Mouse (Mus musculus) intestine, postnatal 0 days (tissue): ENCODE measurements around the gene Col16a1. TPM values are rescaled to one million over a fixed set of nuclear protein-coding genes. Genes with fewer than 3 reads are reported as not detected.

Source experiments
- ATAC-seq: fragments of 200-750 bp; cut with Nextera tagmentation; 2 replicates; pipeline ENCODE4 v1.8.0; 2017; ENCODE audit warnings: mild to moderate bottlenecking, moderate TSS enrichment, moderate library complexity
- H3K27ac ChIP-seq: fragments of 300-500 bp; sonication (generic); 2 replicates; pipeline ENCODE4 v1.5.1; 2014; ENCODE audit warnings: mild to moderate bottlenecking, low read depth, low read length, moderate library complexity
- H3K27me3 ChIP-seq: fragments of 300-500 bp; sonication (generic); replicated peaks from 2 replicates; pipeline ENCODE4 v1.6.1; 2014; ENCODE audit warnings: low read length, mixed read lengths; ENCODE audit not compliant: control insufficient read depth, insufficient read depth
- H3K36me3 ChIP-seq: fragments of 300-500 bp; sonication (generic); 2 replicates; pipeline ENCODE4 v1.6.1; 2014; ENCODE audit warnings: mild to moderate bottlenecking, moderate library complexity; ENCODE audit not compliant: control insufficient read depth, insufficient read depth
- H3K4me1 ChIP-seq: fragments of 300-500 bp; sonication (generic); replicated peaks from 2 replicates; pipeline ENCODE4 v1.6.1; 2014; ENCODE audit warnings: antibody characterized with exemption, low read length, mixed read lengths; ENCODE audit not compliant: control insufficient read depth, insufficient read depth
- H3K4me2 ChIP-seq: fragments of 300-500 bp; sonication (generic); replicated peaks from 2 replicates; pipeline ENCODE4 v1.6.1; 2014; ENCODE audit warnings: low read depth, mild to moderate bottlenecking, moderate library complexity
- H3K4me3 ChIP-seq: fragments of 300-500 bp; sonication (generic); 2 replicates; pipeline ENCODE4 v1.5.1; 2014; ENCODE audit warnings: low read depth, low read length
- H3K9ac ChIP-seq: fragments of 300-500 bp; sonication (generic); 2 replicates; pipeline ENCODE4 v1.6.1; 2014; ENCODE audit warnings: mild to moderate bottlenecking, low read depth, low read length
- H3K9me3 ChIP-seq: fragments of 300-500 bp; sonication (generic); 2 replicates; pipeline ENCODE4 v1.6.1; 2016; ENCODE audit warnings: mixed run types; ENCODE audit not compliant: control insufficient read depth
- CTCF ChIP-seq: sonication (generic); IDR thresholded peaks from 2 replicates; pipeline ENCODE4 v1.5.1; 2016; ENCODE audit warnings: low read depth, mild to moderate bottlenecking, control low read depth, antibody characterized with exemption, moderate library complexity
- WGBS: fragments of 180-500 bp; shearing (Covaris S2); extraction: QIAGEN DNeasy Blood & Tissue Kit; methylation state at CpG from one replicate; pipeline ENCODE4 v1.1.7; 2014; 5-methylcytosine and 5-hydroxymethylcytosine counted together
- polyA plus RNA-seq: library from polyadenylated mRNA; unstranded; fragments of >200 nt; fragmentation: Nextera tagmentation; extraction: Ambion mirVana; gene quantifications from 2 replicates; pipeline ENCODE4 v1.2.1, GENCODE M21; 2015

Gene Col16a1
- polyA plus RNA-seq, 1 experiment from 2014 or later = 25.6 TPM

- Histone ChIP-seq H3K9me3 (no peaks in the 10 kb centered on the region), H3K4me1 (peaks cover 13% of the 10 kb centered on the region), H3K27ac (peak overlapping the region; percentile 78), H3K4me3 (no peak overlapping the region), H3K4me2 (no peak overlapping the region), H3K36me3 (no peaks in the 10 kb centered on the region), H3K27me3 (no peaks in the 10 kb centered on the region), H3K9ac (no peak overlapping the region)
- 85% methylated on average over 12 of the region's 12 CpGs for WGBS
- ATAC-seq = no peak
- TF ChIP-seq CTCF = peak; percentile 55
These were observed 56.0 kb downstream of the Col16a1 start for GRCm38 (mm10) chr4:130103632-130104031.

- H3K27ac ChIP-seq = peak overlapping the region; percentile 78
- peaks cover 17% of the 10 kb centered on the region for H3K4me1 ChIP-seq
- H3K4me3 ChIP-seq = no peak overlapping the region
- ATAC-seq = peak; percentile 77
- no peaks in the 10 kb centered on the region for H3K36me3 ChIP-seq
- peak overlapping the region; percentile 17; the same call in 1 of the 2 replicates for H3K4me2 ChIP-seq
- no peaks in the 10 kb centered on the region for H3K9me3 ChIP-seq
- WGBS = 25% methylated on average over 4 of the region's 4 CpGs
- no peak overlapping the region for H3K9ac ChIP-seq
- H3K27me3 ChIP-seq = no peaks in the 10 kb centered on the region
- no peak for TF ChIP-seq CTCF
These were observed 56.9 kb downstream of the Col16a1 start for GRCm38 (mm10) chr4:130104584-130104983.

GRCm38 (mm10) chr4:130107065-130107443 lies 59.4 kb downstream of the Col16a1 start:
- peaks cover 16% of the 10 kb centered on the region for H3K4me1 ChIP-seq
- TF ChIP-seq CTCF = no peak
- H3K9ac ChIP-seq = peak overlapping the region; percentile 56; the same call in 1 of the 2 replicates
- WGBS = 10% methylated on average over 14 of the region's 14 CpGs
- no peaks in the 10 kb centered on the region for H3K27me3 ChIP-seq
- H3K4me3 ChIP-seq = peak overlapping the region; percentile 69
- no peaks in the 10 kb centered on the region for H3K9me3 ChIP-seq
- H3K27ac ChIP-seq = peak overlapping the region; percentile 91; the same call in 1 of the 2 replicates
- H3K36me3 ChIP-seq = peaks cover under 1% of the 10 kb centered on the region; the same call in 1 of the 2 replicates
- ATAC-seq = peak; percentile 57
- peak overlapping the region; percentile 60 for H3K4me2 ChIP-seq

GRCm38 (mm10) chr4:130107444-130108131 lies 59.9 kb downstream of the Col16a1 start:
- peak; percentile 86 for ATAC-seq
- H3K27me3 ChIP-seq = no peaks in the 10 kb centered on the region
- peaks cover 16% of the 10 kb centered on the region; the same call in 1 of the 2 replicates for H3K4me1 ChIP-seq
- peaks cover 6% of the 10 kb centered on the region; the same call in 1 of the 2 replicates for H3K36me3 ChIP-seq
- peak overlapping the region; percentile 69 for H3K4me3 ChIP-seq
- peak overlapping the region; percentile 56 for H3K9ac ChIP-seq
- TF ChIP-seq CTCF = no peak
- H3K4me2 ChIP-seq = peak overlapping the region; percentile 60
- peak overlapping the region; percentile 91 for H3K27ac ChIP-seq
- no peaks in the 10 kb centered on the region for H3K9me3 ChIP-seq
- WGBS = under 1% methylated on average over 39 of the region's 39 CpGs

GRCm38 (mm10) chr4:130108929-130109328 lies 61.3 kb downstream of the Col16a1 start:
- no peaks in the 10 kb centered on the region for H3K9me3 ChIP-seq
- 0 out of 2 replicates have a peak overlapping the region, but pooled peaks have one; percentile 69 for H3K4me3 ChIP-seq
- no peak overlapping the region for H3K27ac ChIP-seq
- 86% methylated on average over 3 of the region's 3 CpGs for WGBS
- ATAC-seq = no peak
- peaks cover 11% of the 10 kb centered on the region; the same call in 1 of the 2 replicates for H3K36me3 ChIP-seq
- H3K4me1 ChIP-seq = peaks cover 10% of the 10 kb centered on the region; the same call in 1 of the 2 replicates
- H3K27me3 ChIP-seq = no peaks in the 10 kb centered on the region
- TF ChIP-seq CTCF = no peak
- H3K4me2 ChIP-seq = peak overlapping the region; percentile 60
- 0 out of 2 replicates have a peak overlapping the region, but pooled peaks have one; percentile 31 for H3K9ac ChIP-seq

- Histone ChIP-seq H3K36me3 (peaks cover 11% of the 10 kb centered on the region; the same call in 1 of the 2 replicates), H3K9me3 (no peaks in the 10 kb centered on the region), H3K4me2 (peak overlapping the region; percentile 60), H3K27me3 (no peaks in the 10 kb centered on the region), H3K9ac (no peak overlapping the region; the same call in 1 of the 2 replicates), H3K4me3 (no peak overlapping the region), H3K27ac (0 out of 2 replicates have a peak overlapping the region, but pooled peaks have one; percentile 5), H3K4me1 (peaks cover 10% of the 10 kb centered on the region; the same call in 1 of the 2 replicates)
- no peak for ATAC-seq
- 63% methylated on average over 9 of the region's 9 CpGs for WGBS
- TF ChIP-seq CTCF = no peak
These were observed 62.0 kb downstream of the Col16a1 start for GRCm38 (mm10) chr4:130109666-130110065.
